Mouse (Mus musculus) left cerebral cortex, postnatal 36 days (tissue): Measurements from ENCODE around the gene Pnrc1. TPM values are rescaled to one million over a fixed set of nuclear protein-coding genes. Genes with fewer than 3 reads are reported as not detected.
A peak's percentile ranks its signal among the peaks of the same experiment; 100 is the strongest.

Experiments
- DNase-seq, 2 experiments: peaks; one replicate each; pipeline ENCODE4 v3.0.0; 2021 to 2022; ENCODE audit warnings: low spot score in 2 of 2, mixed read lengths in 1 of 2
- intact Hi-C: fragments of 180-260 bp; cut with DNase I; formaldehyde crosslinking; loops from one replicate; pipeline ENCODE4 v1.15.1; 2025
- total RNA-seq, 2 experiments: library from RNA; stranded (reverse); gene quantifications; 2 replicates each; pipeline ENCODE4 v1.2.3; 2021

The Pnrc1 gene
- total RNA-seq, 2 experiments from 2014 or later = 141 to 143 TPM

- intact Hi-C loops = no loop called here
These were observed 7.9 kb downstream of the Pnrc1 start for GRCm38 (mm10) chr4:33281891-33282685.

GRCm38 (mm10) chr4:33273437-33273836 lies 16.5 kb downstream of the Pnrc1 start:
- no peak for DNase-seq
- intact Hi-C loops = no loop called here

More at GRCm38 (mm10) chr4:33281891-33282685, 7.9 kb downstream of the Pnrc1 start:
- DNase-seq = no peak

GRCm38 (mm10) chr4:33270386-33271314 lies 19.3 kb downstream of the Pnrc1 start:
- no peak for DNase-seq
- intact Hi-C loops = no loop called here

GRCm38 (mm10) chr4:33264979-33265726 lies 24.8 kb downstream of the Pnrc1 start:
- intact Hi-C loops = no loop called here
- DNase-seq = no peak

GRCm38 (mm10) chr4:33262897-33263296 lies 27.1 kb downstream of the Pnrc1 start:
- intact Hi-C loops = no loop called here
- no peak for DNase-seq

- DNase-seq = peak in 1 of 2 experiments; percentile 28
- intact Hi-C loops = no loop called here
These were observed 28.6 kb downstream of the Pnrc1 start for GRCm38 (mm10) chr4:33261311-33261753.

- intact Hi-C loops = no loop called here
- DNase-seq = no peak
These were observed 29.7 kb downstream of the Pnrc1 start for GRCm38 (mm10) chr4:33260311-33260710.

GRCm38 (mm10) chr4:33257263-33257964 lies 32.5 kb downstream of the Pnrc1 start:
- intact Hi-C loops = no loop called here
- no peak for DNase-seq

- intact Hi-C loops = no loop called here
- DNase-seq = no peak
These were observed 35.3 kb downstream of the Pnrc1 start for GRCm38 (mm10) chr4:33254706-33255105.

GRCm38 (mm10) chr4:33250867-33251266 lies 39.1 kb downstream of the Pnrc1 start:
- DNase-seq = no peak
- intact Hi-C loops = no loop called here

- no peak for DNase-seq
- intact Hi-C loops = loop anchor here (5.0 kb wide), 4 partner anchors 42 to 1303 kb away; partner anchors contain the start of genes Akirin2, Pnrc1, Srsf12 and Ube2j1
These were observed 40.2 kb downstream of the Pnrc1 start for GRCm38 (mm10) chr4:33249716-33250230.

- intact Hi-C loops = loop anchor here (5.0 kb wide), 4 partner anchors 42 to 1303 kb away; partner anchors contain the start of genes Akirin2, Pnrc1, Srsf12 and Ube2j1
These were observed 41.0 kb downstream of the Pnrc1 start for GRCm38 (mm10) chr4:33248915-33249314.

GRCm38 (mm10) chr4:33248062-33248889 lies 41.7 kb downstream of the Pnrc1 start:
- DNase-seq = peak; percentile 97 to 98
- intact Hi-C loops = loop anchor here (5.0 kb wide), 4 partner anchors 41 to 1304 kb away; partner anchors contain the start of genes Akirin2, Pnrc1, Srsf12 and Ube2j1

More at GRCm38 (mm10) chr4:33248915-33249314, 41.0 kb downstream of the Pnrc1 start:
- no peak for DNase-seq

GRCm38 (mm10) chr4:33247479-33248053 lies 42.4 kb downstream of the Pnrc1 start:
- peak; percentile 98 to 99 for DNase-seq
- intact Hi-C loops = loop anchor here (2.0 to 5.0 kb wide), 5 partner anchors 40 to 1305 kb away; partner anchors contain the start of genes Akirin2, Pm20d2, Pnrc1 and Srsf12

- no peak for DNase-seq
- intact Hi-C loops = loop anchor here (2.0 to 5.0 kb wide), 5 partner anchors 39 to 1306 kb away; partner anchors contain the start of genes Akirin2, Pm20d2, Pnrc1 and Srsf12
These were observed 44.0 kb downstream of the Pnrc1 start for GRCm38 (mm10) chr4:33245853-33246395.

GRCm38 (mm10) chr4:33243921-33244320 lies 46.0 kb downstream of the Pnrc1 start:
- intact Hi-C loops = no loop called here
- DNase-seq = peak; percentile 18 to 21
